Mouse (Mus musculus): ENCODE results near the gene Prss16. TPM values are rescaled to one million over a fixed set of nuclear protein-coding genes. Genes with fewer than 3 reads are reported as not detected.
A peak's percentile ranks its signal among the peaks of the same experiment; 100 is the strongest.

Prss16 gene
- polyA plus RNA-seq, 1 experiment from 2014 or later = 1.4 TPM

DNA sequence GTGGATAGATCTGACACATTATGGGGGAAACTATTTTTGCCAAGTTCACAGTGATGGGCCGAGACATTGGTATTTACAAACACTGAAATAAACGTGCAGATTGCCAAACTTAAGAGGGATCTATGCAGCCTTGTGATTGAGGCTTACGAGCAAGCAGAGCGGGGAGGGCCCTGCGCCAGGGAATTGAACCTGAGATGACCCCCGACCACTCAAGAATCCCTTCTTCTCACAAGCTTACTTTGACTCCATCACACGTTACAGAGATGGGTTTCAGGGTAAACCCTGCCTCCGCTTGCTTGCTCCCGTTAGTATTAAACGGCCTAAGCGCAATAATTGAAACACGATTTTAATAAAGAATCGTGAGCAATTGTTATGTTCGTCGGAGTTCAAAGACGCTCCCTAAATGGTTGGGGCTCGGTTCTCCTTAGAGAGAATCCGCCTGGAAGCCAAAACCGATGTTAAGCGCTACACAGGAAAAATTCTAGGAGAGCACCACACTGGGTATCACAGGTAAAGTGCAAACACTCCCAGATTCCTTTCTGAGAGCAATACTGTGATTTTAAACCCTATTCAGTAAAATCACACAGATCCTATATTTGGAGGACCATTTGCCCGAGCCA, 12.2 kb downstream of the Prss16 start:
- no peak overlapping the region for H3K9ac ChIP-seq
- H3K27me3 ChIP-seq (replicated peaks) = peaks cover 63% of the 10 kb centered on the region
- H3K9me3 ChIP-seq = no peaks in the 10 kb centered on the region
- H3K4me2 ChIP-seq (replicated peaks) = peak overlapping the region; percentile 61
- 2% methylated on average over 21 of the region's 21 CpGs for WGBS
- H3K36me3 ChIP-seq = no peaks in the 10 kb centered on the region
- peaks cover 6% of the 10 kb centered on the region; the same call in 1 of the 2 replicates for H3K4me1 ChIP-seq (replicated peaks)
- H3K27ac ChIP-seq = no peak overlapping the region
- no peak for ATAC-seq
- H3K4me3 ChIP-seq (replicated peaks) = peak overlapping the region; percentile 21

DNA sequence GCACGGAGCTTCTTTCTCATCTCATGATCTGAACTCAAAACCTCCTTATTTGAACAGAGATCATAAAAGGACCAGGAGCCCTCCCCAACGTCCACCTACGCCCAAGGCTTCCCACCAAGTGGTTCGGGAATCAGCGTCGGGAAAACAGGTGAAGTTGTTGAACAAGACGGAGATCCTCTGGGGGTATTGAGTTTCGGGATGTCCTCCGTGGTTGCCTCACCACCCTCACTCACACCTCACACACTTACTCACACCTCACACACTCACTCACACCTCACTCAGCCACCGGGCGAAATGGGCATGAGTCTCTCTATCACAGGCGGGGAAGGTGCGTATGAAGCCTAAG, 12.7 kb downstream of the Prss16 start:
- no peak for ATAC-seq
- H3K9ac ChIP-seq = no peak overlapping the region
- H3K36me3 ChIP-seq = no peaks in the 10 kb centered on the region
- peak overlapping the region; percentile 21 for H3K4me3 ChIP-seq (replicated peaks)
- peaks cover 6% of the 10 kb centered on the region; the same call in 1 of the 2 replicates for H3K4me1 ChIP-seq (replicated peaks)
- peak overlapping the region; percentile 61 for H3K4me2 ChIP-seq (replicated peaks)
- 2% methylated on average over 13 of the region's 13 CpGs for WGBS
- peaks cover 58% of the 10 kb centered on the region for H3K27me3 ChIP-seq (replicated peaks)
- H3K27ac ChIP-seq = no peak overlapping the region
- H3K9me3 ChIP-seq = no peaks in the 10 kb centered on the region

DNA sequence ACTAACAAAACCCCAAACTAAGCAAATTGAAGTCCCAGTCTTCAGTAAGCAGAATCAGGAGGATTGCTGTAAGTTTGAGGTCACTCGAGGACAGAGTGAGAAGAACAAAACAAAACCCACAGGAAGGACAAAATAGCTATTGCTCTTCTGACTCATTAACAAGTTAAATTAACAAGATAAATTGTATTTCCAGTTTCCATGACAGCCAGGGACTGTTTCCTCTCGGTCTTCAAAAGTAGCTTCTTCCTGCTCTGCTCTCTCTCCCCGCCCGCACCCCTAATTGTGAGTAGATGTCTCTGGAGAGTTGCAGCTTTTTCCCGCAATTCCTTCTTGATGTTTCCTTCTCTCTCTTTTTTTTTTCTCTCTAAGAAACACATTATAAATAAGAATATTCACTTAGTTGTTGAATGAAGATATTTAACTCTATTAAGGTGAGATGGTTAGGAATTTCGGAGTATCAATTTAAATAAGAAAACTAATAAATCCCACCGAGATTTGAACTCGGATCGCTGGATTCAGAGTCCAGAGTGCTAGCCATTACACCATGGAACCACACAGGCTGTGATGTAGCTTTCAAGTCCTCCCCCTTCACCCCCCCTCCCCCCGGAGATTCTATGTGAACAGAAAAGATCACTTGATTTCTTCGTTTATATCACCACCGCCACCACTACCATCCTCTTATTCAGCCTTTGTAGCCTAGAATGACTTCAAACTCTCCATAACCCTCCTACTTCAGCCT, 13.3 kb downstream of the Prss16 start:
- H3K27me3 ChIP-seq (replicated peaks) = peaks cover 52% of the 10 kb centered on the region
- H3K4me1 ChIP-seq (replicated peaks) = peaks cover 6% of the 10 kb centered on the region; the same call in 1 of the 2 replicates
- H3K9ac ChIP-seq = no peak overlapping the region
- H3K4me3 ChIP-seq (replicated peaks) = peak overlapping the region; percentile 42
- ATAC-seq = peak; percentile 46; the same call in 1 of the 2 replicates
- no peaks in the 10 kb centered on the region for H3K36me3 ChIP-seq
- H3K4me2 ChIP-seq (replicated peaks) = peak overlapping the region; percentile 61
- H3K27ac ChIP-seq = no peak overlapping the region
- 3% methylated on average over 12 of the region's 12 CpGs for WGBS
- H3K9me3 ChIP-seq = no peaks in the 10 kb centered on the region

DNA sequence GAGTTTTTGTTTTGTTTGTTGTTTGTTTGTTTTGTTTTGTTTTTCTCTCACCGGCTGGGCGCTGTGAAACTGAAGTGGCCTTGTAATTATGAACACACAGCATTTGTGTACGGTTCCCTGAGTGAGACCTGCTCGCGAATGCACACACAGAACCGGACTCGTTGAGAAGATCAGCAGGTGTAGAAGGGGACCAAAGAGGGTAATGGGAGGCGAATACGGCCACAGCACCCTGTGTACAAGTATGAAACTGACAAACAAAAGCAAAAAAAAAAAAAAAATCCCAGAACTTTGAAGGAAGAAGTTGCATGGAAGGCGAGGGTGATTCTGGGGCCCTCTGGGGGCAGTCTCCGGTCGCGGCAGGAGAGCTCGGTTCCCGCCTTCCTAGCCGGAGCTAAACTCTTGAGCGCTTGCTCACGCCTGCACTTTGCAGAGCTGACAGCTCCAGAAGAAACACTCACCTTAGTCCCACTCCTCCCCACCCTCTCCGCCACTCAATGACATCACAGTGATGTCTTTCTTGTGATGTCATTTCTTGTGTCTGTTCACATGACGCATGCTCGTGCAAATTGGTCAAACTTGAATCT, 14.1 kb downstream of the Prss16 start:
- H3K27ac ChIP-seq = no peak overlapping the region
- H3K36me3 ChIP-seq = no peaks in the 10 kb centered on the region
- H3K4me1 ChIP-seq (replicated peaks) = peaks cover 6% of the 10 kb centered on the region; the same call in 1 of the 2 replicates
- peaks cover 45% of the 10 kb centered on the region for H3K27me3 ChIP-seq (replicated peaks)
- H3K9me3 ChIP-seq = no peaks in the 10 kb centered on the region
- peak overlapping the region; percentile 42 for H3K4me3 ChIP-seq (replicated peaks)
- WGBS = under 1% methylated on average over 21 of the region's 21 CpGs
- peak overlapping the region; percentile 61 for H3K4me2 ChIP-seq (replicated peaks)
- H3K9ac ChIP-seq = peak overlapping the region; percentile 4; the same call in 1 of the 2 replicates
- peak; percentile 80 for ATAC-seq

DNA sequence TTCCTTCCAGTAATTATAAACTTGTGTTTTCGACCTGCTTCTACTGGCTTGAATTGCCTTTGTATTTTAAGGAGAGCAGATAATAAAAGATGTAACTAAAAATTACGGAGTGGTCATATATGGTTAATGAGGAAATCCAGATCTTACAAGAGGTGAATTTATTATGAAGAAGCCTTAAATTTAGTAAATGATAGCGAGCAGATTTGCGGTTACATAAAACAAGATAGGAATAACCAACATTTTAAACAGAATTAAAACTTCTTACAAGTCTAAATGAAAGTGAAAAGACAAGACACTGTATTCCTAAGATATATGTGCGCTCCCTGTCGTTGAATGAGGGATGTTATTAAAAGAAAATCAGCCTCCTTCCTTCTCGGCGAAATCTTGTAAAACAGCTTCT, 14.6 kb downstream of the Prss16 start:
- H3K9me3 ChIP-seq = no peaks in the 10 kb centered on the region
- H3K4me3 ChIP-seq (replicated peaks) = peak overlapping the region; percentile 42
- H3K4me1 ChIP-seq (replicated peaks) = peaks cover 6% of the 10 kb centered on the region; the same call in 1 of the 2 replicates
- no peak overlapping the region for H3K27ac ChIP-seq
- peak overlapping the region; percentile 61 for H3K4me2 ChIP-seq (replicated peaks)
- no peaks in the 10 kb centered on the region for H3K36me3 ChIP-seq
- ATAC-seq = peak; percentile 15; the same call in 1 of the 2 replicates
- 5% methylated on average over 8 of the region's 8 CpGs for WGBS
- H3K9ac ChIP-seq = peak overlapping the region; percentile 4; the same call in 1 of the 2 replicates
- H3K27me3 ChIP-seq (replicated peaks) = peaks cover 41% of the 10 kb centered on the region

DNA sequence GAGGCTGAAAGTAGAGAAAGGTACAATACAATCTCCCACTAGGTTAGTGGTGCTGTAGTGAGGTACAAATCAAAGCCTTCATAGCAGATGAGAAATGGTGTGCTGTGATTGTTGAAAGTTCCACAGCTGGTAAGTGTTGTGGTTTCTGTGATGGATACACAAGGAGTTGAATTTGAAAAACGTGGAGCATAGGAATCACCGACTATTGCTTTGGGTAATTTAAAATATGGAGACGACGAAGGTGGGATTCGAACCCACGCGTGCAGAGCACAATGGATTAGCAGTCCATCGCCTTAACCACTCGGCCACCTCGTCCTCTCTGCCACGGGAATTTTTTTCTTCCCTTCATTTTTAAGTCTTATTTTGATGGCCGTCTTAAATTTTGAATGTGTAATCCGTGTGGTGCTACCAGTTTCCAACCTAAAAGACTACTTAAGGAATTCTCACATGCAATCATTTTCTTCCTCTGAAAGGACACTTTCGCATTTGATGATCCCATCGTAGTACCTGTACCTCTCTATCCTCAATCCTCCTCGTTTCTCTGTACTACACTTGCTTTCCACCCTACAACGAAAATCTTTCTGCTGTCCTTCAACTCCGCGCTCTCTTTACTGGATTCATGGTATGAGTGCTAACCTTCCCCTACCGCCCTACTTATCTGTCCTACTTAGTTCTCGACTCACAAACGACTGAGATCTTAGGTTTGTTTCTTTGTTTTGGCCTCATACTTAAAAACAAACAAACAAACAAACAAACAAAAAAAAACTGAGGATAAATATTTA, 15.4 kb downstream of the Prss16 start:
- Histone ChIP-seq H3K27ac (no peak overlapping the region), H3K4me1 (replicated peaks) (peaks cover 6% of the 10 kb centered on the region; the same call in 1 of the 2 replicates), H3K9me3 (no peaks in the 10 kb centered on the region), H3K9ac (no peak overlapping the region), H3K27me3 (replicated peaks) (peaks cover 34% of the 10 kb centered on the region), H3K4me2 (replicated peaks) (peak overlapping the region; percentile 35), H3K36me3 (no peaks in the 10 kb centered on the region), H3K4me3 (replicated peaks) (no peak overlapping the region)
- peak; percentile 54 for ATAC-seq
- 4% methylated on average over 22 of the region's 22 CpGs for WGBS

DNA sequence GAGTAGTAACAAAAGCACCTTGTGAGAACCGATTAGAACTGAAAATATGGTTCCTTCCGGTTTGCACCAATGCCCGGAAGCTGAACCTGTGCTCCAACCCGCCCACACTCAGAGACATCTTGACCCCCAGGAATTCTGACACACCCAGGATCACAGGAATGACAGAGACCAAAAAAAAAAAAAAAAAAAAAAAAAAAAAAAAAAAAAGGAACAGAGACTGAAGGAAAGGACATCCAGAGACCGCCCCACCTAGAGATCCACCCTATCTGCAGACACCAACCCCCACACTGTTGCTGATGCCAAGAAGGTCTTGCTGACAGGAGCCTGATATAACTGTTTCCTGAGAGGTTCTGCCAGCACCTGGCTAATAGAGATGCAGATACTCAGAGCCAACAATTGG, 17.0 kb downstream of the Prss16 start:
- no peak overlapping the region for H3K4me2 ChIP-seq (replicated peaks)
- H3K27ac ChIP-seq = no peak overlapping the region
- H3K4me3 ChIP-seq (replicated peaks) = no peak overlapping the region
- no peak overlapping the region for H3K9ac ChIP-seq
- H3K27me3 ChIP-seq (replicated peaks) = peaks cover 19% of the 10 kb centered on the region
- no peaks in the 10 kb centered on the region for H3K9me3 ChIP-seq
- no peaks in the 10 kb centered on the region for H3K36me3 ChIP-seq
- ATAC-seq = no peak
- H3K4me1 ChIP-seq (replicated peaks) = peaks cover 6% of the 10 kb centered on the region; the same call in 1 of the 2 replicates
- 83% methylated on average over 5 of the region's 5 CpGs for WGBS

DNA sequence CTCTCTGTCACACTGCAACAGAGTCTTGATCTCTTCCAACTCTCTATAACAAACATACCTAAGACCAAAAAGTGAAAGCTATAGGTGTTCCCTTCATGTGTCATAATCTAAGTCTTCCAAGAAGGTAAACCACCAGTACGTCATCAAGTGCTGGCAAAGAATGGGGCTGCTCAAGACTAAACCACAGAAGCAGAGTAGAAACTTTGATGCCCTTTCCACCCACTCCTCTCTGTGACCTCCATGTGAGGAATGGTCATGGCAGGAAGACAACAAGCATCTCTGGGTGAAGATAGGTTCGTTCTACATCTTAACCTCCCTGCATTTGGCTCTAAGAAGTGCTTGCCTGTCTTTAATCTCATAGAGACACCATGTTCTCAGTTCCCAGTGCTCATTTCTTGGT, 25.1 kb downstream of the Prss16 start:
- Histone ChIP-seq H3K4me3 (replicated peaks) (no peak overlapping the region), H3K36me3 (no peaks in the 10 kb centered on the region), H3K4me1 (replicated peaks) (peaks cover 12% of the 10 kb centered on the region), H3K27me3 (replicated peaks) (peaks cover 34% of the 10 kb centered on the region), H3K9me3 (no peaks in the 10 kb centered on the region), H3K9ac (no peak overlapping the region), H3K4me2 (replicated peaks) (no peak overlapping the region), H3K27ac (no peak overlapping the region)
- 85% methylated on average over 2 of the region's 2 CpGs for WGBS
- ATAC-seq = no peak

DNA sequence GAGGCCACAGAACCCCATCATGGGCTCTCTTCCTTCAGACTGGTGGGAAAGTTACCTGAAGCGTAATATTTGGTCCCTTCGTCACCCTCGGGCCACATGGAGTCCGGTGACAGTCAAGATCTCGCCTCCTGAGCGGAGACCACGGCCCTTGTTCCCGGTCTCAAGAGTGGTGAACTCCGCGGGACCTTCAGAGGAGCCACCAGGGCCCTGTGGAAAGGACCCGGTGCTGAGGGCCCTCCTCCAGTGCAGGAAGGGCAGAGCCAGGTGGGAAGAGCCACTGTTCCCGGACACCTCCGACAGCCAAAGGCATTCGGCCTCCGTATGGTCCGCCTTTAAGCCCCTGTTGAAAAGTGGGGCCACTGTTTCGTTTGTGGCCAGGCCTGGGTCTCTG, 27.7 kb downstream of the Prss16 start:
- Histone ChIP-seq H3K36me3 (no peaks in the 10 kb centered on the region), H3K4me2 (replicated peaks) (peak overlapping the region; percentile 98), H3K27ac (no peak overlapping the region), H3K9ac (peak overlapping the region; percentile 69), H3K27me3 (replicated peaks) (peaks cover 34% of the 10 kb centered on the region), H3K9me3 (no peaks in the 10 kb centered on the region), H3K4me3 (replicated peaks) (peak overlapping the region; percentile 58), H3K4me1 (replicated peaks) (peaks cover 12% of the 10 kb centered on the region)
- 7% methylated on average over 17 of the region's 17 CpGs for whole genome bisulfite sequencing
- ATAC-seq = peak; percentile 63

DNA sequence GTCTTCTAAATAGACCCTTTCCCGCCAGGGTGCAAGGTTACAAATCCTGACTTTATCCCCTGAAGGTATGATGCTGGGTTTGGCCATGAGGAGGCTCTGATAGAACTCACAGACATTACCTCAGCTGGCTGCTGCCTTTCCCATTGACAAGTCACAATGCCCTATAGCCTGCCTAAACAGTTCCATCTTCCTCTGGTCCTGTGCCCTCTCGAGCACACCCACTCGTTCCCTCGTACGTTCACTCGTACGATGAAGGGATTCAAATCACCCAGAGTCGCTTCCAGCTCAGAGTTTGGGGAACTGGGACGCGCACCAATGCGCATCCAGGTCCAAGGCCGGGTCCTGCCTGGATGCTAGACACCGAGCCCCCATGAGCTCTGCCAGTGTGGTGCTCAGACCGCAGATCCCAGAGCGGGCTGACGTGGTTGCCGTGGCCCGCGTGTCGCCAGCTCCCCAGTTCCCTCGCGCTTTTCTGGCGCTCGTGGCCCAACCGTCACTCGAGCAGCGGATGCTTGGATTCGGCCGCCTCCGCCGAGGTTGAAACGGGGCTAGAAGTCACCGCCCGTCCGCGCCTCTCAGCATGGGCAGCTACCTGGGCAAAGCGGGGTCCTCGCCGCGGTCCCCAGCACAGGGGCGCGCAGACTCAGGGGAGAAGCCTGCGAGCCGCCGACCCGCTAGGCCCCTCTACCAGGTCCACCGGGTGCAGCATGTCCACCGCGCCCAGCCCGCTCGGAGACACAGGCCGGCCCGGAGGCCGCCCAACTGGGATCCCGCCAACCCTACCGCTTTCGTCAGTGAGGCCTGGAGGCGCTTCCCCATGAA, 28.4 kb downstream of the Prss16 start, which contains the start of gene Pom121l2:
Gene Pom121l2 (plus strand): TSS at position 214 of the 822 bp plus-strand sequence.
- ATAC-seq = peak; percentile 80

DNA sequence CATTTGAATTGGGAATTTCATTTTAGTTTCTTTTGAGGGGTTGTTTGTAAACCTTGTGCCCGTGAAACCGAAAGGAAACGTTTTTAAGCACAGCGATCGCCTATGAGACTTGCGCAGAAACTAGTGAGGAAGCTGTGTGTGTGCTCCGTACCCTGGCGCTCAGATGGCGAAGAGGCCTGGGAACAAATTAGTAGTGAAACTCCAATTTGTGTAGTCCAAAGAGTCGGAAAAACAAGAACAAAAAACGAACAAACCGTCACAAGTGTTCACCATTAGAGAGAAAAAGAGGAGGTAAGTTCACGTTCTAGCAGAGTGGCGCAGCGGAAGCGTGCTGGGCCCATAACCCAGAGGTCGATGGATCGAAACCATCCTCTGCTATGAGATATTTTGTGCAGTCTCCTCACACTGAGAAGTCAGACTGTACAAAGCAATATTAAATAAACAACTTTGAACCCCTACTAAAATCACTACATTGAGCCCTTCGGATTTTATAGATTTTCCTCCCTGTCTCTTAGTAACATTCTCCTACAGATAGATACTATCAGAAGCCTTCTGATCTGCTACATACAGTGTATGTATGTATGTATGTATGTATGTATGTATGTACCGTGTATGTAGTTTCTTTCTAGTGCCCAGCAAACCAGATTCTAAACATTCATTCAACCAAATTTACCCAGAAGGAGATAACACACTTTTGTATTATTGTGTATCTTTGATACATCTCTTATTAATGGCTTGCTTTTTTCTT, 34.6 kb downstream of the Prss16 start:
- Histone ChIP-seq H3K4me3 (replicated peaks) (peak overlapping the region; percentile 52), H3K36me3 (no peaks in the 10 kb centered on the region), H3K4me1 (replicated peaks) (no peaks in the 10 kb centered on the region), H3K9ac (peak overlapping the region; percentile 39), H3K4me2 (replicated peaks) (peak overlapping the region; percentile 24), H3K27ac (peak overlapping the region; percentile 69), H3K27me3 (replicated peaks) (no peaks in the 10 kb centered on the region), H3K9me3 (no peaks in the 10 kb centered on the region)
- WGBS = 4% methylated on average over 20 of the region's 20 CpGs
- ATAC-seq = peak; percentile 95

More for the DNA sequence above, 28.4 kb downstream of the Prss16 start, which contains the start of gene Pom121l2:
- Histone ChIP-seq H3K9me3 (no peaks in the 10 kb centered on the region), H3K4me3 (replicated peaks) (peak within 1 kb of the TSS; percentile 58), H3K36me3 (no peaks in the 10 kb centered on the region), H3K9ac (peak within 1 kb of the TSS; percentile 69), H3K4me1 (replicated peaks) (peaks cover 12% of the 10 kb centered on the region), H3K27me3 (replicated peaks) (peaks cover 34% of the 10 kb centered on the region), H3K27ac (no peak within 1 kb of the TSS), H3K4me2 (replicated peaks) (peak within 1 kb of the TSS; percentile 98)
- WGBS = 1% methylated on average over 58 of the region's 58 CpGs
